Mouse (Mus musculus) spleen, adult 2 months (tissue): ENCODE measurements around the gene Rnft1.

Source experiments
- CTCF ChIP-seq: fragments of 200-500 bp; IDR thresholded peaks from 2 replicates; pipeline ENCODE4 v1.5.1; 2011; ENCODE audit warnings: mild to moderate bottlenecking, inconsistent platforms; ENCODE audit not compliant: insufficient read depth, insufficient read length, insufficient replicate concordance; ENCODE audit errors: extremely low read depth
- POLR2A ChIP-seq: fragments of 200-500 bp; IDR thresholded peaks from 2 replicates; pipeline ENCODE4 v1.6.1; 2011; ENCODE audit warnings: low read depth, low read length, inconsistent platforms

DNA sequence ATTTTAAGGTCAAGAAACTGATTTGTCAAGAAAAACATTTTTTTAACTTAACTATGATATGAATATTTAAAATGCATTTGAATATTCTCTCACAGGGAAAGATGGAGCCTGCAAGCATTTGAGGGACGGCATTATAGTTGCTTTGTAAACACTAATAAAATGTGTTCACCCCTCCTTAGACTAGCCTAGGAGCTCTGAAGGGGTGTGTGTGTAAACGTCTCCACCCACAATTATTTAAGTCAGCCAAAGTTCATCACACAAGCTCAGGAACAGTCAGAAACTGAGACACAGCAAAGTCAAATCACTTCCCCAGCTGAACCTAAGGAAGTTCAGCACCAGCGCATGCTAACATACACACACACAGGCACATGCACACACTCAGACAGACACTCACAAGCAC is 10.9 kb upstream of the Rnft1 start:
- TF ChIP-seq POLR2A, result no peak
- no peak for TF ChIP-seq CTCF
